Comparison of ENCODE assay signal across 18 mouse cellular contexts in the genomic region with DNA sequence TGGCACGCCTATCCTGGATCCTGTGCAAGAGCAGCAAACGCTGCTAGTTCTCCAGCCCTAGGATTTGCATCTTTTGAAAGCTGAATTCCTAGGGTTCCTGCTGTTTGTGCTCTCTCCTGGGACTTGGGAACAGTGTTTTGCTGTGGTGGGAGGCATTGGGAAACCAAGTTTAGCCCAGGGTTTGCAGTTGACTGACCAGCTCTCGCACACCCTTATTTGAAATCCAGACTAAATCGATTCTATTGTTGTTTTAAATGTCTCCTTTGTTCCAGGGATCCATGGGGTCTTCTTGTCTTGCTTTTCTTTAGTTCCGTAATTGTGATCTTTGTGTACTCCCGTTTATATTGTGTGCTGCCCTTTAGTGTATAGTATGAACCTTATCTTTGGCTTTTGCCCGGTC. TPM values are rescaled to one million over a fixed set of nuclear protein-coding genes. Genes with fewer than 3 reads are reported as not detected.
DNase-seq lines count a peak whose midpoint lies in the region; ATAC-seq lines count a peak whose summit lies in the region.
"Had no signal": no experiment of that assay in that cellular context is flagged by ENCODE, and none has a peak within 500 bp of the region (broad histone marks: within the 10 kb centered on the region; RNA-seq: fewer than 3 reads in every experiment).

No protein-coding gene starts in this region.

- H3K4me2 ChIP-seq in kidney, embryonic 16.5 days (replicated peaks; ENCODE audit: low read depth, low read length): no peak overlapping the region
- H3K4me2 ChIP-seq in forebrain, embryonic 15.5 days (replicated peaks): no peak overlapping the region
- H3K4me2 ChIP-seq: embryonic facial prominence, embryonic 12.5 days; heart, embryonic 11.5 days; lung, embryonic 14.5 days; stomach, embryonic 15.5 days had no signal

- H3K9me3 ChIP-seq in kidney, embryonic 16.5 days (ENCODE audit: low read length): no peaks in the 10 kb centered on the region
- H3K9me3 ChIP-seq in forebrain, embryonic 15.5 days: no peaks in the 10 kb centered on the region
- H3K9me3 ChIP-seq: embryonic facial prominence, embryonic 12.5 days; stomach, embryonic 15.5 days had no signal

- DNase-seq in embryo, embryonic 9.5 days (ENCODE audit: extremely low spot score): peak; percentile 14
- DNase-seq in embryo, embryonic 10 days (ENCODE audit: low spot score): no peak
- no peak for DNase-seq in kidney, postnatal 36 days
- peak; percentile 51 for DNase-seq in ES-CJ7 (ENCODE audit: low read depth, low spot score)
- no peak for DNase-seq in thymus, postnatal 10 days (ENCODE audit: low spot score in 2 of 2)
- no peak for DNase-seq in right cerebral cortex, postnatal 36 days (ENCODE audit: low spot score in 2 of 2)
- DNase-seq: cerebellum, adult 9-11 months; gastrocnemius, postnatal 25 days; heart, postnatal 4 days; spleen, adult 18-20 months; thymus, postnatal 36 days had no signal

- H3K9ac ChIP-seq in kidney, embryonic 16.5 days (replicated peaks; ENCODE audit: low read length): no peak overlapping the region
- no peak overlapping the region for H3K9ac ChIP-seq in forebrain, embryonic 15.5 days (replicated peaks)
- H3K9ac ChIP-seq: embryonic facial prominence, embryonic 12.5 days; lung, embryonic 14.5 days; stomach, embryonic 15.5 days had no signal

- H3K27me3 ChIP-seq in kidney, embryonic 16.5 days (ENCODE audit: insufficient read depth, low read length): no peaks in the 10 kb centered on the region
- no peaks in the 10 kb centered on the region for H3K27me3 ChIP-seq in forebrain, embryonic 15.5 days
- H3K27me3 ChIP-seq: embryonic facial prominence, embryonic 12.5 days; stomach, embryonic 15.5 days had no signal

- no peak overlapping the region for H3K4me3 ChIP-seq in kidney, embryonic 16.5 days (ENCODE audit: low read length)
- H3K4me3 ChIP-seq in forebrain, embryonic 15.5 days: no peak overlapping the region
- H3K4me3 ChIP-seq: embryonic facial prominence, embryonic 12.5 days; stomach, embryonic 15.5 days had no signal

- ATAC-seq in kidney, embryonic 16.5 days (ENCODE audit: low FRiP score, low TSS enrichment): no peak
- ATAC-seq in forebrain, embryonic 15.5 days (replicated peaks): no peak

- peak overlapping the region; percentile 31; the same call in 1 of the 2 replicates for H3K27ac ChIP-seq in kidney, embryonic 16.5 days (ENCODE audit: low read length)
- H3K27ac ChIP-seq in forebrain, embryonic 15.5 days (replicated peaks): peak overlapping the region; percentile 40
- H3K27ac ChIP-seq: embryonic facial prominence, embryonic 12.5 days; macrophage; stomach, embryonic 15.5 days had no signal

- WGBS in kidney, embryonic 16.5 days: 81% methylated on average over 7 of the region's 7 CpGs
- WGBS in forebrain, embryonic 15.5 days: 36% methylated on average over 7 of the region's 7 CpGs

- H3K36me3 ChIP-seq in kidney, embryonic 16.5 days (ENCODE audit: insufficient read depth, low read length): no peaks in the 10 kb centered on the region
- H3K36me3 ChIP-seq in forebrain, embryonic 15.5 days: no peaks in the 10 kb centered on the region
- H3K36me3 ChIP-seq: embryonic facial prominence, embryonic 12.5 days; stomach, embryonic 15.5 days had no signal

- peaks cover 6% of the 10 kb centered on the region; the same call in 1 of the 2 replicates for H3K4me1 ChIP-seq in kidney, embryonic 16.5 days (ENCODE audit: insufficient read depth, low read length)
- peaks cover 50% of the 10 kb centered on the region for H3K4me1 ChIP-seq in forebrain, embryonic 15.5 days
- H3K4me1 ChIP-seq: embryonic facial prominence, embryonic 12.5 days; stomach, embryonic 15.5 days had no signal

RNA-seq across cellular contexts. Expression of gene Igsf11, which starts 52.6 kb away (rescaled TPM):
- 2.6 and 2.9 TPM in 2 replicates for polyA plus RNA-seq in kidney, embryonic 16.5 days (2015; fragmentation: Nextera tagmentation; extraction: Ambion mirVana)
- polyA plus RNA-seq in forebrain, embryonic 15.5 days (2015; fragmentation: Nextera tagmentation; extraction: Ambion mirVana): 3.5 and 4.1 TPM in 2 replicates

Comparison
In these comparisons a context has a peak if more than half of its experiments do, and no peak if none do; other contexts are left out.
1. DNase-seq: peak in embryo, embryonic 9.5 days (single experiment) and ES-CJ7 (single experiment); none in embryo, embryonic 10 days (single experiment), kidney, postnatal 36 days (0 of 2), thymus, postnatal 10 days (0 of 2) and right cerebral cortex, postnatal 36 days (0 of 2).